Mouse (Mus musculus) liver, adult 2 months (tissue): Measurements from ENCODE around the gene Tnfsf8. TPM values are rescaled to one million over a fixed set of nuclear protein-coding genes. Genes with fewer than 3 reads are reported as not detected.

Source experiments
- DNase-seq: peaks from one replicate; pipeline ENCODE4 v3.0.0-alpha.2; 2011; ENCODE audit warnings: low read depth, low spot score; ENCODE audit errors: extremely low read depth
- H3K27ac ChIP-seq: fragments of 200-500 bp; replicated peaks from 2 replicates; pipeline ENCODE4 v1.5.1; 2012; ENCODE audit warnings: low read depth, mild to moderate bottlenecking, control low read depth, inconsistent platforms, low read length; ENCODE audit not compliant: insufficient read depth
- H3K27me3 ChIP-seq: fragments of 200-500 bp; 2 replicates; pipeline ENCODE4 v1.6.1; 2012; ENCODE audit warnings: mild to moderate bottlenecking, moderate library complexity, low read length, inconsistent platforms; ENCODE audit not compliant: control insufficient read depth, insufficient read depth
- H3K36me3 ChIP-seq: fragments of 200-500 bp; 2 replicates; pipeline ENCODE4 v1.6.1; 2012; ENCODE audit warnings: low read length, inconsistent platforms; ENCODE audit not compliant: control insufficient read depth, insufficient read depth
- H3K4me1 ChIP-seq: fragments of 200-500 bp; 2 replicates; pipeline ENCODE4 v1.6.1; 2011; ENCODE audit warnings: low read length; ENCODE audit not compliant: control insufficient read depth, insufficient read depth
- H3K4me3 ChIP-seq: fragments of 200-500 bp; 2 replicates; pipeline ENCODE4 v1.5.1; 2011; ENCODE audit warnings: low read depth, mild to moderate bottlenecking, control low read depth, low read length, moderate library complexity; ENCODE audit not compliant: insufficient read depth
- H3K79me2 ChIP-seq: fragments of 200-500 bp; 2 replicates; pipeline ENCODE4 v1.6.1; 2012; ENCODE audit warnings: inconsistent platforms, mild to moderate bottlenecking, low read length, moderate library complexity; ENCODE audit not compliant: control insufficient read depth, insufficient read depth
- H3K9ac ChIP-seq: fragments of 200-500 bp; 2 replicates; pipeline ENCODE4 v1.6.1; 2012; ENCODE audit warnings: low read depth, mild to moderate bottlenecking, control low read depth, inconsistent platforms, low read length
- CTCF ChIP-seq: fragments of 200-500 bp; IDR thresholded peaks from 2 replicates; pipeline ENCODE4 v1.5.1; 2011; ENCODE audit warnings: low read depth, low read length, control low read depth
- POLR2A ChIP-seq: fragments of 200-500 bp; IDR thresholded peaks from 2 replicates; pipeline ENCODE4 v1.6.1; 2011; ENCODE audit warnings: low read length, control low read depth; ENCODE audit not compliant: insufficient read depth; ENCODE audit errors: extremely low read depth
- WGBS: fragments of 180-500 bp; shearing (Covaris S2); methylation state at CpG from one replicate; pipeline ENCODE4 v1.1.7; 2018; 5-methylcytosine and 5-hydroxymethylcytosine counted together
- polyA plus RNA-seq: library from polyadenylated mRNA; depleted of rRNA; stranded (reverse); fragments of >200 nt; gene quantifications from 2 replicates; pipeline ENCODE4 v1.2.3, GENCODE M21; 2012; rRNA removed
- total RNA-seq: library from RNA; depleted of rRNA; stranded (reverse); fragments of >200 nt; gene quantifications from 2 replicates; pipeline ENCODE4 v1.2.3, GENCODE M21; 2014; rRNA removed

Tnfsf8 gene
- total RNA-seq (0.09 and 0.13 TPM in 2 replicates), polyA plus RNA-seq (0.02 TPM in 1 of 2 replicates, not detected in the other)

- Histone ChIP-seq H3K27ac (no peak within 1 kb of the TSS), H3K4me3 (no peak within 1 kb of the TSS), H3K79me2 (no peaks in the 10 kb centered on the region), H3K9ac (no peak within 1 kb of the TSS), H3K4me1 (no peaks in the 10 kb centered on the region), H3K36me3 (no peaks in the 10 kb centered on the region), H3K27me3 (no peaks in the 10 kb centered on the region)
- no peak for DNase-seq
- TF ChIP-seq CTCF (no peak), POLR2A (no peak)
- WGBS = 81% methylated on average over 19 of the region's 19 CpGs
These were observed at the start of gene Tnfsf8 for GRCm38 (mm10) chr4:63860688-63861540. Gene Tnfsf8 (minus strand): TSS chr4:63861347.

DNA sequence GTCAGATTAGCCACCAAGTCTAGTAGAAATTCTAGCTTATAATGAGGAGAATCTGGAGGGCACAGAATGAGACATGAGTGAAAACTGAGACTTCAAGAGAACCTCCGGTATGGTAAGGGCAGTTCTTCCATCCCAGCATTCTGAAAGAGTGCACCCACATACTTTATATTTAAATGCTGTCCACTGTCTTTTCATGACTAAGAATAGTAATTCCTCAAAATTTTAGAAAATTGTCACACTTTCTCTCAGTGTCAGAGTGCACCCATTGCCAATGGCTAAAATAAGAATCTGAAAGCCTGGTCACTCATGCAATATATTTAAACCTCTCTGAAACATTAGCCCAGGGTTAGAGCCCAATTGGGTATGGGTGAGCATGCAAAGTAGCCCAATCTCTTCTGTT, 47.4 kb upstream of the Tnfsf8 start:
- DNase-seq = no peak
- Histone ChIP-seq H3K27me3 (no peaks in the 10 kb centered on the region), H3K9ac (no peak overlapping the region), H3K27ac (no peak overlapping the region), H3K79me2 (no peaks in the 10 kb centered on the region), H3K4me1 (no peaks in the 10 kb centered on the region), H3K36me3 (no peaks in the 10 kb centered on the region), H3K4me3 (no peak overlapping the region)
- TF ChIP-seq CTCF (no peak), POLR2A (no peak)
- WGBS = 90% methylated on average over 1 of the region's 1 CpGs

GRCm38 (mm10) chr4:63907473-63907872, 46.3 kb upstream of the Tnfsf8 start:
- H3K9ac ChIP-seq = no peak overlapping the region
- H3K79me2 ChIP-seq = no peaks in the 10 kb centered on the region
- DNase-seq = no peak
- no peaks in the 10 kb centered on the region for H3K4me1 ChIP-seq
- H3K36me3 ChIP-seq = no peaks in the 10 kb centered on the region
- TF ChIP-seq CTCF (no peak), POLR2A (no peak)
- H3K4me3 ChIP-seq = no peak overlapping the region
- H3K27ac ChIP-seq = no peak overlapping the region
- no peaks in the 10 kb centered on the region for H3K27me3 ChIP-seq

GRCm38 (mm10) chr4:63906050-63906449, 44.9 kb upstream of the Tnfsf8 start:
- 47% methylated on average over 3 of the region's 3 CpGs for WGBS
- no peaks in the 10 kb centered on the region for H3K36me3 ChIP-seq
- H3K27ac ChIP-seq = no peak overlapping the region
- H3K27me3 ChIP-seq = no peaks in the 10 kb centered on the region
- no peak overlapping the region for H3K9ac ChIP-seq
- no peaks in the 10 kb centered on the region for H3K4me1 ChIP-seq
- no peak for TF ChIP-seq POLR2A
- TF ChIP-seq CTCF = no peak
- no peak for DNase-seq
- H3K79me2 ChIP-seq = no peaks in the 10 kb centered on the region
- no peak overlapping the region for H3K4me3 ChIP-seq

DNA sequence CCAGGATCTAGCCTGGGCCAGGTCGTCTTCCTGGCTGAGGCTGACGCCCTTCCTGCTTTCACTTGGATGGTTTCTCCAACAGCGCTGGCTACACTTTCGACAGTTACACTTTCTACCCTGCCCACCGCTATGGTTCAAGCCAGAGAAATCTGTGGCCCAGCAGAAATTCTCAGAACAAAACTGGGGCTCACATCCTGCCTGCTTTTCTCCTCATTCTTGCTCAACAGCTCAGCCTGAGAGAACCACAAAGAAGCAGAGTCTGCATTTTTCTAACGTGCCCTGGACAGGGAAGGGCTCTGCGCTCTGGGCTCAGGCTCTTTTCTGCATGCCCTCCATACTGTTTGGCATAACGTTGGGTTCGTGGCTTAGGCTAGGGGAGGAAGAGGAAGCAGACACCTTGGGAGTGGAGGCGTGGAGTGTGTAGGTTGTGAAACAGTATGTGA, 38.0 kb upstream of the Tnfsf8 start:
- TF ChIP-seq POLR2A (no peak), CTCF (no peak)

GRCm38 (mm10) chr4:63897152-63897551, 36.0 kb upstream of the Tnfsf8 start:
- DNase-seq = no peak
- H3K36me3 ChIP-seq = no peaks in the 10 kb centered on the region
- H3K27ac ChIP-seq = no peak overlapping the region
- no peaks in the 10 kb centered on the region for H3K79me2 ChIP-seq
- H3K9ac ChIP-seq = no peak overlapping the region
- no peaks in the 10 kb centered on the region for H3K27me3 ChIP-seq
- no peak overlapping the region for H3K4me3 ChIP-seq
- no peak for TF ChIP-seq CTCF
- TF ChIP-seq POLR2A = no peak
- H3K4me1 ChIP-seq = no peaks in the 10 kb centered on the region

More for the DNA sequence above, 38.0 kb upstream of the Tnfsf8 start:
- WGBS = 71% methylated on average over 10 of the region's 10 CpGs
- no peaks in the 10 kb centered on the region for H3K4me1 ChIP-seq
- H3K36me3 ChIP-seq = no peaks in the 10 kb centered on the region
- H3K27ac ChIP-seq = no peak overlapping the region
- no peak overlapping the region for H3K4me3 ChIP-seq
- no peak for DNase-seq
- no peak overlapping the region for H3K9ac ChIP-seq
- no peaks in the 10 kb centered on the region for H3K79me2 ChIP-seq
- no peaks in the 10 kb centered on the region for H3K27me3 ChIP-seq
